Mouse (Mus musculus): ENCODE results near the gene Tcf12.

Gene Tcf12

DNA sequence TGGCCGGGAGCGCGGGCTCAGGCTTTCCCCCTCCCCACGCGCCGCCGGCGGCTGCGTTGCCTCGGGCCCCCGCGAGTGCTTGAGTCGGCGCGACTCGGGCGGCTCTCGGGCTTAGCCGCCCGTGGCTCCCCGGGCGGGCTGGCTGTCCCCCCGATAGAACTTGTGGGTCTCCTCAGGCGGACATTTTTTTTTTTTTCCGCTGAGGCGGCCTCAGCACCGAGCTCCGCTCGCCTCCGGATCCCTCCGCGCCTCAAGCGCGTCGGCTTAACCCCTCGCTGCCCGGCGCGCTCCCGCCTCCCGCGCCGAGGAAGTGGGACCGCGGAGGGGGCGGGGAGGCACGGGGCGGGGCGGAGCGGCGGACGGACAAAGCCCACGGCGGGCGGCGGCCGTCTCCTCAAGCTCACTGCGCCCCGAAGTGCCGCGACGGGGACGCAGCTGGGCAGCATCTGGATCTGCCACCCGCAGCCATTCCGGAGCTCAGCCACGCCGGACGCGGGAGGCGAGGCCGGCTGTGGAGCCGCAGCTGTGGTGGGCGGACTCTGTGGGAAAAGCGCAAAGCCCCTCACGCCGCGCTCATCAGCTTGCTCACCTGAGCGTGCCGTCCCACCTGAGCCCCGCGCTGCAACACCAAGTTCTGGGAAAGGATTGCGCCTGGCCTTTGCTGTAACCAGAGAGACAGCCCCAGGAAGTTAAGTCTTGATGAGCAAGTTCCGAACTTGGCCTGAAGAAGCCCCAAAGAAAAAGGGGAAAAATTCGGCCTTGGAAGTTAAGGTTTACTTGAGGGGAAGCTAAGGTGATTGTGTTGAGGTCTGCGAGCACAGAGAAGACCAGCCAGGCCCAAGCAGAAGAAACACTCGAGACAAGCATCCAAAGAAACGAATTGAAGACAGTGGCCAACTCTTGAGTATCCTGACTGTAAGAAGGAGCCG, at the start of gene Tcf12:
TSS of gene Tcf12 (minus strand) at position 250 of the 929 bp plus-strand sequence.
- DNase-seq (ENCODE audit: low spot score in 2 of 2): peak; percentile 81 to 90

- DNase-seq (ENCODE audit: low spot score in 2 of 2): no peak
These were observed 46.7 kb upstream of the Tcf12 start for GRCm38 (mm10) chr9:72158392-72158791.

DNA sequence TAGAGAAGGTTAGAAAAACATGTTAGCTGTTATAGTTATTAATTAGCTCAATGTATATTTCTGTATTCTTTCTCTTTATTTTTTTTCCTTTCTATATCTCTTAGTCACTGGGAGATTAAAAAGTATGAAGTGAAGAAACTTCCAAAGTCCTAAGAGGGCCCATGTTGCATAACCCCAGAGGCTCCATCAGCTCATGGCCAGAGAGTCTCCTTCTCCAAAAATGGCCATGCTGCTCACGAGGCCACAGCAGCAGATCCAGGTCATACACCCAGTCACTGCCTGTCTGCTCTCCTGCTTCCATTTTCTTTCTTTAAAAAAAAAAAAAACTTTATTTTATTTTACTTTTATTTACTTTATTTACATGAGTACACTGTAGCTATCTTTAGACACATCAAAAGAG, 45.4 kb upstream of the Tcf12 start:
- DNase-seq (ENCODE audit: low spot score in 2 of 2): no peak

- DNase-seq (ENCODE audit: low spot score in 2 of 2): no peak
These were observed 43.8 kb upstream of the Tcf12 start for GRCm38 (mm10) chr9:72155250-72156138.

DNA sequence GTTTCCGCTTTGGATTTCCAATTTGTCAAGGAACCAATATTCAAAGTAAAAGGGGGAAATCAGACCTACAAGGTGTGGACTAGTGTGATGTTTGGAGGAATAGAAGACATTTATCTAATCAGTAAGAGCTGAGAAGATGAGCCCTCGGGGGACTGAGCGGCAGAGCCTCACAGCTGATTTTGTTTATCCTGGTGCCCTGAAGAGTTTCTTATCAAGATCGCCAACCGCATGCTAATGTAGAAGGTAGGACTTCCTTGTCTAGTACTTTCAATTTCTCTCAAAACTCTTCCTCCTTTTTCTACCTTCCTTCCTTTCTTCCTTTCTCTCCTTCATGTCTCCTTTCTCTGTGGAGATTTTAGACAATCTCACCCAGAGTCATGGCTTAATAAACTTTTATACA, 32.5 kb upstream of the Tcf12 start:
- no peak for DNase-seq (ENCODE audit: low spot score in 2 of 2)

GRCm38 (mm10) chr9:72137899-72138298, 26.2 kb upstream of the Tcf12 start:
- no peak for DNase-seq (ENCODE audit: low spot score in 2 of 2)

GRCm38 (mm10) chr9:72133772-72134245, 22.1 kb upstream of the Tcf12 start:
- DNase-seq (ENCODE audit: low spot score in 2 of 2): no peak

DNA sequence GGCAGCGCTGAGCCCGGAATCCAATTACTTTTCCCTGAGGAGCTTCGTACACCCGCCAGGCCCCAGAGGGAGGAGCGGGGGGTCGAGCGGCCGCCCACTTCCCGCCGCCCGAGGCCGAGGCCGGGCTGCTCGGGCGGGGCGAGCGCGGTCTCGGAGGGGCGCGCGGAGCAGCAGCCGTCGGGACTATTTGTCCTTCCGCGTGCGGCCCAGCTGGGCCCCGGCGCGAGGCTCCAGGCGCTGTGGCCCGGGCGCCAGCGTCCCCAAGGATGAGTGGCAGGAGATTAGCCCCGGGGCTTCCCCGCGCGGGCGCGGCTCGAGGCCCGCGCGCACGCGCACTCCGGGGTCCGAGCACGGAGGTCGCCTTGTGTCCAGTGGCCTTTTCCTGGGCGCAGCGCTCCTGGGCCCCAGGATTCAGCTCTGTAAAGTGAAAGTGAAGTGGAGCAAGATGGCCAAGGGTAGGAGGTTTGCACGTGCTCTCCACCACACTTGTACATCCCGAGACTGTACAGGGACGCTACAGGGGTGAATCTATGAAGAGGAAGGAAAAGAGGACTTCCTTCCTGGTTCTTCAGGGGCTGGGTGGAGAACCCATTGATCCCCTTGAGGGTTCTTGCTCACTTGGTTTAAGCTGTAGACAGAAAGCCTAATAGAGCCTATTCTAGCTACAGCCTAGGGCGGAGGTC, 21.6 kb upstream of the Tcf12 start:
- peak; percentile 81 to 90 for DNase-seq (ENCODE audit: low spot score in 2 of 2)

GRCm38 (mm10) chr9:72132728-72133088, 21.0 kb upstream of the Tcf12 start:
- DNase-seq (ENCODE audit: low spot score in 2 of 2): no peak

GRCm38 (mm10) chr9:72129884-72130283, 18.2 kb upstream of the Tcf12 start:
- DNase-seq (ENCODE audit: low spot score in 2 of 2): no peak

- DNase-seq (ENCODE audit: low spot score in 2 of 2): no peak
These were observed 13.8 kb upstream of the Tcf12 start for GRCm38 (mm10) chr9:72125442-72125841.

- no peak for DNase-seq (ENCODE audit: low spot score in 2 of 2)
These were observed 6.8 kb upstream of the Tcf12 start for GRCm38 (mm10) chr9:72118490-72118889.

DNA sequence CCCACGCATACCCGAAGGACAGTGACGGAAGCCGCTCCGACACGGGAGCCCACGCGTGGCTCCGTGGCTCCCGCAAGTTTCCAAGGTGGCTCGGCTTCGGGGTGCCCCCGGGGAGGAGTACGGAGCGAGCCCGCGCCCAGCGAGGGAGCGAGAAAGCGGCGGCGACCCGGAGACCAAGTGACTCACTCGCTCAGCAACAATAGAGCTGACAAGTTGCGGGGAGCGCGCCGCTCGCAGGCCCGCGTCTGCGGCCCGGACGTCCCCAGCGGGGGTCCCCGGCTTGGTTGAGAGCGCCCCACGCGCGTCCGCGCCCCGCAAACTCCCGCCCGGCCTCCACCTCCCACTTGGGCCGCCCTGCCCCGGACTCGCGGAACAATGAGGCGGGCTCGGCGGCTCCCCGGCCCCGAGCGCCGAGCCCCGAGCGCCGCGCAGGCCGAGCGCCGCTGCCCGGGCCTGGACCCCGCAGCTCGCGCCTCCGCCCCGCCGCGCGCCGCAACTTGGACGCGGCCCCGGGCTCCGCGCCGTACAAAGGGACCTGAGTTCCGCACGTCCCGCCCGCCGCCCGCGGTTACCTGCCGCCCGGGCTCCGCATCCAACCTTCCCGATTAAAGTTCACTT, 558 bp downstream of the Tcf12 start:
- DNase-seq (ENCODE audit: low spot score in 2 of 2): peak; percentile 53 to 85

GRCm38 (mm10) chr9:72110627-72111003, 1.1 kb downstream of the Tcf12 start:
- peak; percentile 33 to 76 for DNase-seq (ENCODE audit: low spot score in 2 of 2)

GRCm38 (mm10) chr9:72103471-72103870, 8.2 kb downstream of the Tcf12 start:
- DNase-seq (ENCODE audit: low spot score in 2 of 2): no peak

DNA sequence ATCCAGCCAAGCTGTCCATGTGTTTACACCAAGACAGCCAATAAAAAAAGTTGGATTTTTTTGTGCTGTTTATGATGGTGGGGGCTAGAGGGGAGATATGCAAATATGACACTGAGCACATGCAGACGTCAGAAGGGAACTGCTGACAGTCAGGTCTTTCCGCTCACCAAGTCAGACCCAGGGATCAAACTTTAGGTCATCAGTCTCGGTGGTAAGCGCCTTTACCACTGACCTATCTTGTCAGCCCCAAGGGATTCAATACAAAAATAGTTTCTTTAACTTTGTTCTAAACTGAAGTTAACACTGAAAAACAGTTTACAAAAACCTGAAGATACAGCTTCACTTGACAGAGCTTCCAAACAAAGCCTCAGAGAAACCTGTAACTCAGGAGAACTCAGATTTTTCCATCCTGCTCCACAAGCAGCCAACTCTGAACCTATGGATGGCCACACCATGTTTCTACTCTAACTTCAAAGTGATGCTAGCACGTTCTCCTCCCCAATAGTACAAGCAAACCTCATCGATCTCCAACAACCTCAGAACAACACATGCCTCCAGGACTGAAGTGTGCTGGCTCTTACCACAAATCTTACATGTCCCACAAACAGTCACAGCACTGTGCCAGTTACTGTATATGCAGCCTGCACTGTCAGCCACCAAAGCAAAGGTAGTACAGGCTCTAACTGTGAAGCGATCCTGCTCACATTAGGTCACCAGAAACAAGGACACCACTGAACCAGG, 11.6 kb downstream of the Tcf12 start:
- no peak for DNase-seq (ENCODE audit: low spot score in 2 of 2)

DNA sequence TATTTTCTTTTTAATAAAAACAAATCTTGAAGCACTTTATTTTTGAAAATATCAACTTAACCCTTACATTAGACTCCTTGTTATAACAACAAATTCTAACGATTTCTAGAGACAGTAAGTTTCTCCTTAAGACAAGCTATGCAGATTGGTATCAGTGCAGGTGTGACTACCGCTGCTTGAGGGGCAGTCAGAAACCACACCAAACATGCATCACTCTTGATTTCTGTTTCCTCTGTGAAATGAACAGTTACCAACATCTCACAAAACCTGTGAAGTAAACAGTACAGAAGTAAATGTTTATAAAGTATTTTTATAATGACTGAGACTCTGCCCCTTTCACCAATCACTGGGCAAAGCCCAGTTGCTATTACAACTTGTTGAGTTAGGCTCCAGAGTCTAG, 13.6 kb downstream of the Tcf12 start:
- DNase-seq (ENCODE audit: low spot score in 2 of 2): no peak

GRCm38 (mm10) chr9:72097083-72097482, 14.6 kb downstream of the Tcf12 start:
- no peak for DNase-seq (ENCODE audit: low spot score in 2 of 2)

DNA sequence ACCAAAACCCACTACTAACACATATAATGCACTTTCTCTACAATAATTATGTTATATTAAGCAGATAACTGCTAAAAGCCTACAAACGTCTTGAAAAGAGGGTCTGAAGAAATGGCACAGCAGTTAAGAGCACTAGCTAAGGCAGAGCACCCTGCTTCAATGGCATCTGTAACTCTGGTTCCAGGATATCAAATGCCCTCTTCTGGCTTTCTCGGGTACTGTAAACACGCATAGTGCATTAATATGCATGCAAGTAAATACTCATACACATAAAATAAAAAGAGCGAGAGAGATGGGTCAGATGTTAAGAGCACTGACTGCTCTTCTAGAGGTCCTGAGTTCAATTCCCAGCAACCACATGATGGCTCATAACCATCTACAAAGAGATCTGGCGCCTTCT, 17.0 kb downstream of the Tcf12 start:
- no peak for DNase-seq (ENCODE audit: low spot score in 2 of 2)

GRCm38 (mm10) chr9:72092191-72092590, 19.5 kb downstream of the Tcf12 start:
- DNase-seq (ENCODE audit: low spot score in 2 of 2): no peak
